Mouse (Mus musculus) intestine, embryonic 14.5 days (tissue): Measurements from ENCODE around the gene Olfr282. TPM values are rescaled to one million over a fixed set of nuclear protein-coding genes. Genes with fewer than 3 reads are reported as not detected.

ENCODE experiments used
- ATAC-seq: fragments of 200-750 bp; cut with Nextera tagmentation; replicated peaks from 2 replicates; pipeline ENCODE4 v1.8.0; 2017; ENCODE audit warnings: low read depth, moderate number of reproducible peaks, moderate TSS enrichment, moderate library complexity; ENCODE audit not compliant: low FRiP score, low TSS enrichment
- DNase-seq: peaks from one replicate; pipeline ENCODE4 v3.0.0-alpha.2; 2018; ENCODE audit warnings: low spot score
- H3K27ac ChIP-seq: fragments of 300-500 bp; sonication (generic); 2 replicates; pipeline ENCODE4 v1.5.1; 2014; ENCODE audit warnings: low read depth, mild to moderate bottlenecking, control low read depth
- H3K27me3 ChIP-seq: fragments of 300-500 bp; sonication (generic); replicated peaks from 2 replicates; pipeline ENCODE4 v1.6.1; 2014; ENCODE audit warnings: low read length, control low read depth; ENCODE audit not compliant: control insufficient read depth, insufficient read depth
- H3K36me3 ChIP-seq: fragments of 300-500 bp; sonication (generic); 2 replicates; pipeline ENCODE4 v1.6.1; 2014; ENCODE audit warnings: low read length, control low read depth; ENCODE audit not compliant: control insufficient read depth, insufficient read depth
- H3K4me1 ChIP-seq: fragments of 300-500 bp; sonication (generic); replicated peaks from 2 replicates; pipeline ENCODE4 v1.6.1; 2014; ENCODE audit warnings: low read length, control low read depth, mixed read lengths; ENCODE audit not compliant: control insufficient read depth, insufficient read depth
- H3K4me2 ChIP-seq: fragments of 300-500 bp; sonication (generic); 2 replicates; pipeline ENCODE4 v1.6.1; 2014; ENCODE audit warnings: low read length
- H3K4me3 ChIP-seq: fragments of 300-500 bp; sonication (generic); 2 replicates; pipeline ENCODE4 v1.5.1; 2014; ENCODE audit warnings: low read depth, low read length, control low read depth, mixed read lengths
- H3K9ac ChIP-seq: fragments of 300-500 bp; sonication (generic); 2 replicates; pipeline ENCODE4 v1.6.1; 2014; ENCODE audit warnings: mild to moderate bottlenecking, low read length
- H3K9me3 ChIP-seq: fragments of 300-500 bp; sonication (generic); 2 replicates; pipeline ENCODE4 v1.6.1; 2016; ENCODE audit warnings: low read length, control low read depth; ENCODE audit not compliant: control insufficient read depth
- WGBS: fragments of 180-500 bp; shearing (Covaris S2); extraction: QIAGEN DNeasy Blood & Tissue Kit; methylation state at CpG from one replicate; pipeline ENCODE4 v1.1.7; 2014; 5-methylcytosine and 5-hydroxymethylcytosine counted together
- polyA plus RNA-seq: library from polyadenylated mRNA; unstranded; fragments of >200 nt; fragmentation: Nextera tagmentation; extraction: Ambion mirVana; gene quantifications from 2 replicates; pipeline ENCODE4 v1.2.1, GENCODE M21; 2014

The Olfr282 gene
- polyA plus RNA-seq, 1 experiment from 2014 or later, result not detected

- no peak for ATAC-seq
- no peaks in the 10 kb centered on the region for H3K36me3 ChIP-seq
- no peaks in the 10 kb centered on the region for H3K9me3 ChIP-seq
- DNase-seq, result no peak
- no peak overlapping the region for H3K4me3 ChIP-seq
- 81% methylated on average over 3 of the region's 3 CpGs for WGBS
- no peaks in the 10 kb centered on the region for H3K4me1 ChIP-seq
- no peak overlapping the region for H3K4me2 ChIP-seq
- no peak overlapping the region for H3K27ac ChIP-seq
- H3K9ac ChIP-seq, result no peak overlapping the region
- no peaks in the 10 kb centered on the region for H3K27me3 ChIP-seq
Measured at GRCm38 (mm10) chr15:98444561-98444960, 13.5 kb downstream of the Olfr282 start.

- Histone ChIP-seq H3K4me2 (no peak overlapping the region), H3K27me3 (no peaks in the 10 kb centered on the region), H3K4me3 (no peak overlapping the region), H3K9me3 (no peaks in the 10 kb centered on the region), H3K4me1 (no peaks in the 10 kb centered on the region), H3K36me3 (no peaks in the 10 kb centered on the region), H3K27ac (no peak overlapping the region), H3K9ac (no peak overlapping the region)
- 61% methylated on average over 4 of the region's 4 CpGs for WGBS
- ATAC-seq (no peak), DNase-seq (no peak)
Measured at GRCm38 (mm10) chr15:98448521-98448920, 17.5 kb downstream of the Olfr282 start.

GRCm38 (mm10) chr15:98452288-98452687, 21.3 kb downstream of the Olfr282 start, which contains the start of gene Olfr281:
Gene Olfr281, plus strand, starts transcription at chr15:98452588.
- ATAC-seq (no peak), DNase-seq (no peak)

GRCm38 (mm10) chr15:98469596-98469995, 38.6 kb downstream of the Olfr282 start, which contains the start of gene OR5BS1P:
Gene OR5BS1P, plus strand, starts transcription at chr15:98469896.
- DNase-seq (no peak), ATAC-seq (no peak)
- Histone ChIP-seq H3K36me3 (no peaks in the 10 kb centered on the region), H3K9ac (no peak within 1 kb of the TSS), H3K9me3 (no peaks in the 10 kb centered on the region), H3K4me3 (no peak within 1 kb of the TSS), H3K27ac (no peak within 1 kb of the TSS), H3K27me3 (no peaks in the 10 kb centered on the region), H3K4me2 (no peak within 1 kb of the TSS), H3K4me1 (no peaks in the 10 kb centered on the region)
- WGBS, result 88% methylated on average over 4 of the region's 4 CpGs

More at GRCm38 (mm10) chr15:98452288-98452687, 21.3 kb downstream of the Olfr282 start, which contains the start of gene Olfr281:
- H3K4me3 ChIP-seq, result no peak within 1 kb of the TSS
- no peaks in the 10 kb centered on the region for H3K9me3 ChIP-seq
- H3K27ac ChIP-seq, result no peak within 1 kb of the TSS
- no peaks in the 10 kb centered on the region for H3K27me3 ChIP-seq
- no peaks in the 10 kb centered on the region for H3K36me3 ChIP-seq
- H3K9ac ChIP-seq, result no peak within 1 kb of the TSS
- H3K4me2 ChIP-seq, result no peak within 1 kb of the TSS
- H3K4me1 ChIP-seq, result no peaks in the 10 kb centered on the region
- 93% methylated on average over 7 of the region's 7 CpGs for WGBS

GRCm38 (mm10) chr15:98471539-98471938, 40.5 kb downstream of the Olfr282 start:
- no peak for ATAC-seq
- Histone ChIP-seq H3K9ac (no peak overlapping the region), H3K27ac (no peak overlapping the region), H3K36me3 (no peaks in the 10 kb centered on the region), H3K27me3 (no peaks in the 10 kb centered on the region), H3K9me3 (no peaks in the 10 kb centered on the region), H3K4me3 (no peak overlapping the region), H3K4me2 (no peak overlapping the region), H3K4me1 (no peaks in the 10 kb centered on the region)
- DNase-seq, result no peak
- WGBS, result 90% methylated on average over 13 of the region's 13 CpGs

GRCm38 (mm10) chr15:98474958-98475357, 43.9 kb downstream of the Olfr282 start:
- ATAC-seq (no peak), DNase-seq (no peak)
- Histone ChIP-seq H3K9me3 (no peaks in the 10 kb centered on the region), H3K4me1 (no peaks in the 10 kb centered on the region), H3K27me3 (no peaks in the 10 kb centered on the region), H3K36me3 (no peaks in the 10 kb centered on the region), H3K4me3 (no peak overlapping the region), H3K9ac (no peak overlapping the region), H3K27ac (no peak overlapping the region), H3K4me2 (no peak overlapping the region)
- 79% methylated on average over 10 of the region's 10 CpGs for WGBS

GRCm38 (mm10) chr15:98475382-98475781, 44.4 kb downstream of the Olfr282 start:
- no peaks in the 10 kb centered on the region for H3K27me3 ChIP-seq
- no peaks in the 10 kb centered on the region for H3K4me1 ChIP-seq
- H3K4me3 ChIP-seq, result no peak overlapping the region
- H3K4me2 ChIP-seq, result no peak overlapping the region
- H3K9ac ChIP-seq, result no peak overlapping the region
- ATAC-seq, result no peak
- 48% methylated on average over 10 of the region's 10 CpGs for WGBS
- no peaks in the 10 kb centered on the region for H3K9me3 ChIP-seq
- H3K36me3 ChIP-seq, result no peaks in the 10 kb centered on the region
- no peak overlapping the region for H3K27ac ChIP-seq
- DNase-seq, result peak; percentile 64

GRCm38 (mm10) chr15:98476281-98476680, 45.3 kb downstream of the Olfr282 start:
- ATAC-seq (no peak), DNase-seq (no peak)
- Histone ChIP-seq H3K9ac (no peak overlapping the region), H3K27ac (no peak overlapping the region), H3K4me3 (no peak overlapping the region), H3K9me3 (no peaks in the 10 kb centered on the region), H3K4me1 (no peaks in the 10 kb centered on the region), H3K27me3 (no peaks in the 10 kb centered on the region), H3K36me3 (no peaks in the 10 kb centered on the region), H3K4me2 (no peak overlapping the region)
- WGBS, result 82% methylated on average over 5 of the region's 5 CpGs

- DNase-seq (no peak), ATAC-seq (no peak)
- Histone ChIP-seq H3K27ac (no peak overlapping the region), H3K4me3 (no peak overlapping the region), H3K4me1 (peaks cover 8% of the 10 kb centered on the region), H3K36me3 (no peaks in the 10 kb centered on the region), H3K9me3 (no peaks in the 10 kb centered on the region), H3K27me3 (no peaks in the 10 kb centered on the region), H3K4me2 (no peak overlapping the region), H3K9ac (no peak overlapping the region)
- WGBS, result 72% methylated on average over 7 of the region's 7 CpGs
Measured at GRCm38 (mm10) chr15:98479568-98480102, 48.6 kb downstream of the Olfr282 start.
